Comparison of ENCODE assay signal across 8 mouse cellular contexts in the genomic region with DNA sequence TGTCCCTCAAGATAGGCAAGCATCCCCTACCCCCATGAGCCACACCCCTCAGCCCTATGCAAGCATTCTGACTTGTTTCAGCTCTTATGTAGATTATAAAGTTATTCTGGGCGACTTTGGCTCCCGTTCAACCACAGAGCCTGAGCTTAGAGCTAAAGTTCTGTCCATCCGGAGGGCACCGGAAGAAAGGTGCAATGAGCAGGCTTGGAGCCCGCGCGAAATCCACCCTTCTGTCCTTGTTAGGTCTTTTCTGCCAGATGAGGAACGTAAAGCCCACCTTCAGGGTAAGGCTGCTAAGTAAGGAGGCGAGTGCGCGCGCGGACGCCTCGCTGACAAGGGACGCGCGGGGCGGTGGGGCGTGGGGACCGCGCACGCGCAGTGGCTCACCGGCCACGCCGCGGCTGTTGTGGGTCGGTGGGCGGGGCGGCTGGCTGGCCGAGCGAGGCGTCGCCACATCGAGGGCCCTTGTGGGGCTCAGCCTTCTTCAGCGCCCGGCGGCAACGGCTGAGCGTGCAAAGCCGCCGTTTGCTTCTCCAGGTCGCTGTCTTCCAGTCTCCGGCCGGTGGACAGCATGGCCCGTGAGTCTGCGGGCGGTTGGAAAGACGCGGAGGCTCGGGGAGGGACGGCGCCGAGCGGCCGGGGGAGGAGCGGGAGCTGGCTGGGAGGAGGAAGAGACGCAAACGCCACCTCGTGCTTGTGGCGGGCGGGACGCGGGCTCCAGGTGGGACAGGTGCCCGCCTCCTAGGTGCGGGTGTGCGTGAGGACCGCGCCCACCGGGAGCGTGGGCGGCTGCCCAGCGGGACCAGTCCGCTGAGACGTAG. TPM values are rescaled to one million over a fixed set of nuclear protein-coding genes. Genes with fewer than 3 reads are reported as not detected.
A peak's percentile ranks its signal among the peaks of the same experiment; 100 is the strongest.
DNase-seq lines count a peak whose midpoint lies in the region; ATAC-seq and TF ChIP-seq lines count a peak whose summit lies in the region.

A gene (plus strand): TSS at position 361 of the 821 bp plus-strand sequence.

- 1% methylated on average over 76 of the region's 76 CpGs for WGBS in bone marrow, adult 2 months
- 1% methylated on average over 76 of the region's 76 CpGs for WGBS in heart, embryonic 14.5 days
- under 1% methylated on average over 75 of the region's 76 CpGs for WGBS in liver, embryonic 16.5 days (ENCODE audit: insufficient replicate concordance)
- WGBS in neural tube, embryonic 14.5 days: under 1% methylated on average over 61 of the region's 76 CpGs

- DNase-seq in fibroblast of lung, adult 2 months (ENCODE audit: low read depth): peak; percentile 24
- DNase-seq in kidney, postnatal 14 days: peak; percentile 91
- DNase-seq in testis, postnatal 10 days (ENCODE audit: low spot score): peak; percentile 91

- H3K4me1 ChIP-seq in bone marrow, adult 2 months (ENCODE audit: control insufficient read depth, insufficient read depth, low read length): no peaks in the 10 kb centered on the region
- peaks cover 3 to 5% of the 10 kb centered on the region in 2 experiments; a peak in 2 of 4 replicates for H3K4me1 ChIP-seq in heart, embryonic 14.5 days (ENCODE audit: control insufficient read depth in 2 of 2, insufficient read depth in 2 of 2, low read length in 2 of 2)
- H3K4me1 ChIP-seq in liver, embryonic 16.5 days (ENCODE audit: control insufficient read depth, low read depth, low read length): peaks cover 13% of the 10 kb centered on the region
- peaks cover 9% of the 10 kb centered on the region for H3K4me1 ChIP-seq in neural tube, embryonic 14.5 days (ENCODE audit: control insufficient read depth, insufficient read depth, low read length)

- no peaks in the 10 kb centered on the region for H3K36me3 ChIP-seq in C2C12 (ENCODE audit: control insufficient read depth, insufficient read depth)
- 0 out of 2 replicates have a peak, but pooled peaks cover 6% of the 10 kb centered on the region for H3K36me3 ChIP-seq in heart, embryonic 14.5 days (ENCODE audit: control insufficient read depth, insufficient read depth, low read length)
- H3K36me3 ChIP-seq in liver, embryonic 16.5 days (ENCODE audit: control insufficient read depth, insufficient read depth): no peaks in the 10 kb centered on the region
- no peaks in the 10 kb centered on the region for H3K36me3 ChIP-seq in neural tube, embryonic 14.5 days (ENCODE audit: control insufficient read depth, insufficient read depth, low read length)

- H3K27me3 ChIP-seq in C2C12 (ENCODE audit: control insufficient read depth, insufficient read depth, insufficient read length): no peaks in the 10 kb centered on the region
- no peaks in the 10 kb centered on the region for H3K27me3 ChIP-seq in heart, embryonic 14.5 days (ENCODE audit: control insufficient read depth, insufficient read depth, low read length)
- no peaks in the 10 kb centered on the region; the same call in 1 of the 2 replicates for H3K27me3 ChIP-seq in liver, embryonic 16.5 days (ENCODE audit: control insufficient read depth, insufficient read depth, low read depth, low read length)
- H3K27me3 ChIP-seq in neural tube, embryonic 14.5 days (ENCODE audit: control insufficient read depth, insufficient read depth, low read length): no peaks in the 10 kb centered on the region

- peak within 1 kb of the TSS; percentile 42 for H3K4me3 ChIP-seq in C2C12 (ENCODE audit: insufficient read depth, poor library complexity, severe bottlenecking)
- H3K4me3 ChIP-seq in bone marrow, adult 2 months (replicated peaks; ENCODE audit: control insufficient read depth, low read depth, low read length): peak within 1 kb of the TSS; percentile 82
- peak within 1 kb of the TSS; percentile 69 to 74 for H3K4me3 ChIP-seq in heart, embryonic 14.5 days (ENCODE audit: control insufficient read depth in 1 of 2, insufficient read depth in 1 of 2, low read depth in 1 of 2, low read length in 2 of 2)
- H3K4me3 ChIP-seq in liver, embryonic 16.5 days (ENCODE audit: low read depth, low read length): peak within 1 kb of the TSS; percentile 73
- H3K4me3 ChIP-seq in neural tube, embryonic 14.5 days (ENCODE audit: low read depth, low read length): peak within 1 kb of the TSS; percentile 83

- peak within 1 kb of the TSS; percentile 77 for H3K4me2 ChIP-seq in heart, embryonic 14.5 days (ENCODE audit: low read length)
- peak within 1 kb of the TSS; percentile 97 for H3K4me2 ChIP-seq in liver, embryonic 16.5 days (ENCODE audit: low read depth, low read length)
- peak within 1 kb of the TSS; percentile 85 for H3K4me2 ChIP-seq in neural tube, embryonic 14.5 days (ENCODE audit: low read depth, low read length)

- peak within 1 kb of the TSS; percentile 89 for H3ac ChIP-seq in C2C12 (ENCODE audit: control insufficient read depth, insufficient read length, low read depth)

- peak; percentile 31; the same call in 1 of the 2 replicates for TF ChIP-seq POLR2A in bone marrow, adult 2 months (IDR thresholded peaks at IDR 0.05; ENCODE audit: borderline replicate concordance, control insufficient read depth, low read depth, low read length)

- peak within 1 kb of the TSS; percentile 81 for H3K9ac ChIP-seq in heart, embryonic 14.5 days (ENCODE audit: low read length)
- peak within 1 kb of the TSS; percentile 71 for H3K9ac ChIP-seq in liver, embryonic 16.5 days (ENCODE audit: low read depth, low read length)
- H3K9ac ChIP-seq in neural tube, embryonic 14.5 days (replicated peaks; ENCODE audit: low read depth, low read length): peak within 1 kb of the TSS; percentile 80

- no peak within 1 kb of the TSS for H3K27ac ChIP-seq in bone marrow, adult 2 months (ENCODE audit: control insufficient read depth, insufficient read depth, low read depth, low read length, poor library complexity)
- peak within 1 kb of the TSS; percentile 35 to 73 for H3K27ac ChIP-seq in heart, embryonic 14.5 days (replicated peaks in 1 of 2; ENCODE audit: control insufficient read depth in 1 of 2, insufficient read depth in 1 of 2, low read depth in 2 of 2, low read length in 2 of 2)
- H3K27ac ChIP-seq in liver, embryonic 16.5 days (ENCODE audit: low read length): no peak within 1 kb of the TSS; the same call in 1 of the 2 replicates
- peak within 1 kb of the TSS; percentile 70 for H3K27ac ChIP-seq in neural tube, embryonic 14.5 days (ENCODE audit: low read depth, low read length)

- H3K9me3 ChIP-seq in heart, embryonic 14.5 days (ENCODE audit: control insufficient read depth, low read length): no peaks in the 10 kb centered on the region
- no peaks in the 10 kb centered on the region for H3K9me3 ChIP-seq in liver, embryonic 16.5 days (replicated peaks; ENCODE audit: control insufficient read depth, low read length)
- H3K9me3 ChIP-seq in neural tube, embryonic 14.5 days (ENCODE audit: control insufficient read depth, low read length): no peaks in the 10 kb centered on the region

- peaks cover 8% of the 10 kb centered on the region for H3K79me3 ChIP-seq in C2C12 (ENCODE audit: low read depth)

- ATAC-seq in heart, embryonic 14.5 days (ENCODE audit: insufficient number of reproducible peaks, insufficient read depth, low FRiP score, low read depth): peak; percentile 70
- peak; percentile 40 for ATAC-seq in liver, embryonic 16.5 days (ENCODE audit: low read depth)
- ATAC-seq in neural tube, embryonic 14.5 days (ENCODE audit: low read depth): peak; percentile 76

- no peak for TF ChIP-seq CTCF in C2C12 (IDR thresholded peaks at IDR 0.05; ENCODE audit: control insufficient read depth, insufficient read depth, insufficient read length)
- TF ChIP-seq CTCF in bone marrow, adult 2 months (IDR thresholded peaks at IDR 0.05; ENCODE audit: control insufficient read depth, insufficient read depth, low read length): no peak

- H3K79me2 ChIP-seq in C2C12 (ENCODE audit: control insufficient read depth, insufficient read depth): peaks cover 12% of the 10 kb centered on the region

TF ChIP-seq in C2C12, 6 proteins besides CTCF, POLR2A, EP300 and RAD21:
- TF ChIP-seq MYOG (IDR thresholded peaks at IDR 0.05; ENCODE audit: control insufficient read depth, extremely low read depth, insufficient read length) (no peak), MAX (IDR thresholded peaks at IDR 0.05) (peak; percentile 69)

RNA-seq across cellular contexts. Expression of the gene that starts here (rescaled TPM):
- 30.0 TPM for polyA plus RNA-seq in C2C12 (2012; fragmentation: generic; extraction: Trizol)
- 11.0 and 11.2 TPM in 2 replicates for polyA plus RNA-seq in bone marrow, adult 2 months (2011; ENCODE audit: insufficient read depth, insufficient read length, low replicate concordance, missing spikeins)
- polyA plus RNA-seq in heart, embryonic 14.5 days (2014; fragmentation: Nextera tagmentation; extraction: Ambion mirVana): 128 and 146 TPM in 2 replicates
- 15.3 and 16.1 TPM in 2 replicates for polyA plus RNA-seq in liver, embryonic 16.5 days (2015; fragmentation: Nextera tagmentation; extraction: Ambion mirVana)
- polyA plus RNA-seq in neural tube, embryonic 14.5 days (2014; fragmentation: Nextera tagmentation; extraction: Ambion mirVana): 447 TPM in 2 replicates

Comparison
In these comparisons a context has a peak if more than half of its experiments do, and no peak if none do; other contexts are left out.
1. H3K27ac ChIP-seq: peak in heart, embryonic 14.5 days (2 of 2) and neural tube, embryonic 14.5 days (single experiment); none in bone marrow, adult 2 months (single experiment) and liver, embryonic 16.5 days (single experiment).
2. DNase-seq: peak in every context shown above with its lines; median percentile 91 in kidney, postnatal 14 days; 91 in testis, postnatal 10 days; 24 in fibroblast of lung, adult 2 months.
3. Peak in every context shown above with its lines, with median percentiles within 50 percentile points of each other: H3K4me3 ChIP-seq, ATAC-seq, H3K4me2 ChIP-seq and H3K9ac ChIP-seq.